Mouse (Mus musculus): ENCODE measurements around the gene Nrl.

GRCm38 (mm10) chr14:55469041-55469440, 55.7 kb downstream of the Nrl start:
- TF ChIP-seq POLR2A (IDR thresholded peaks at IDR 0.05; ENCODE audit: insufficient read depth, low read depth, low read length) (no peak), CTCF (IDR thresholded peaks at IDR 0.05; ENCODE audit: insufficient read depth, low read depth, low read length) (no peak)

Data from olfactory bulb, adult 2 months (tissue).